Mouse (Mus musculus): ENCODE measurements around the gene Myh3.
A peak's percentile ranks its signal among the peaks of the same experiment; 100 is the strongest.

The Myh3 gene

GRCm38 (mm10) chr11:67101713-67102112 is 23.6 kb downstream of the Myh3 start:
- ATAC-seq (ENCODE audit: insufficient number of reproducible peaks, low FRiP score, low TSS enrichment), result no peak

DNA sequence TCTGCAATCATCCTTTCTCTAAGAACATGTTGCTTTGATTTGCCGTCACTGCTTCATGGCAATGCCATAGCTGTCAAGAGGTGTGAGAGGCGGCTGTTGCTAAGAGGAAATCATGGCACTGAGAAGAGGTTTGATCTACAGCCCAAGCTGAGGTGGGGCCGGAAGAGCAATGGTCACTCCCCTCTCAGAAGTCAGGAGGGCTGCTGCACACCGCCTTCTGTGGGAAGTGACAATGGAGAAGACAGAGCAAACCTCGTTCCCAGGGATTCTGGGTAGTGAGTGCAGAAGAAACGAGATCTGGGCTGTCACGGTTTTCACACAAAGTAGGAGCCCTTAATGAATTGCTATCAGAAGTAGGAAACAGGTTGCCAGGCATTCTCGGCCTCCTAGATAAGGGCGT is 25.2 kb downstream of the Myh3 start:
- ATAC-seq (ENCODE audit: insufficient number of reproducible peaks, low FRiP score, low TSS enrichment), result no peak

DNA sequence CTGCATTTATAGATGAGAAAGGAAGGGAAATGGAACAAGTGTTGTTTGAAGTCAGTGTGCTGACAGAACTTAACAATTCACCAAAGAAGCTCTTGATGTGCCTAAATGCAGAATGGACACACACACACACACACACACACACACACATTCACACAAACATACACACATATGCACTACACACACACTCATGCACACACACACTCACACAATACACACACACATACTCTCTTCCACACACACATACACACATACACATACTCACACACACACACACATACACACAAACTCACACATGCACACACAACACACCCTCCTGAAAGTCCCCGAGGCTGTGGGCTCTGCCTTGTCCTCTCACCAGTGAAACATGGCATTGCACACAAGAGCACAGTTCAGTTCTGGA is 26.1 kb downstream of the Myh3 start:
- ATAC-seq (ENCODE audit: insufficient number of reproducible peaks, low FRiP score, low TSS enrichment), result no peak

GRCm38 (mm10) chr11:67104714-67105113 is 26.6 kb downstream of the Myh3 start:
- ATAC-seq (ENCODE audit: insufficient number of reproducible peaks, low FRiP score, low TSS enrichment), result no peak

DNA sequence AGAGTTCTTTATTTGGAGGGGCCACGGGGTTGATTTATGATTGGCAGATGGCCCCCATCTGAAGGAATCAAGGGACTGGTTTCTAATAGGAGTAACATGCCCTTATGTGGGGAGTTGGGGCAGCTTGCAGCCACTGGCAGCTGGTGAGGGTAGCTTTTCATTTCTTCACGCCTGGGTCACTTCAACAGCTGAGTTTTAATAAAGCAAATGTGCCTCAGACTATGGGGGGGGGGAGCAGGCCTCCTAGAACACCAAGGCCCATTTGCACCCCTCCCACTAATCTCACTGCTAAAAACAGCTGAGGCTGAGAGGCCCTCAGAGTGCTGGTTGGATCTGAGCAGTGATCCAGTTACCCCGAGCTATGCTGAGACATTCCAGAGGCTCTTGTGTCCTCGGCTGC is 27.6 kb downstream of the Myh3 start:
- ATAC-seq (ENCODE audit: insufficient number of reproducible peaks, low FRiP score, low TSS enrichment), result no peak

- ATAC-seq (ENCODE audit: insufficient number of reproducible peaks, low FRiP score, low TSS enrichment), result no peak
Observed at GRCm38 (mm10) chr11:67106973-67107372, 28.9 kb downstream of the Myh3 start.

GRCm38 (mm10) chr11:67110168-67110948 is 32.3 kb downstream of the Myh3 start:
- ATAC-seq (ENCODE audit: insufficient number of reproducible peaks, low FRiP score, low TSS enrichment), result peak; percentile 92

- no peak for ATAC-seq (ENCODE audit: insufficient number of reproducible peaks, low FRiP score, low TSS enrichment)
Observed at GRCm38 (mm10) chr11:67112019-67112850, 34.1 kb downstream of the Myh3 start.

DNA sequence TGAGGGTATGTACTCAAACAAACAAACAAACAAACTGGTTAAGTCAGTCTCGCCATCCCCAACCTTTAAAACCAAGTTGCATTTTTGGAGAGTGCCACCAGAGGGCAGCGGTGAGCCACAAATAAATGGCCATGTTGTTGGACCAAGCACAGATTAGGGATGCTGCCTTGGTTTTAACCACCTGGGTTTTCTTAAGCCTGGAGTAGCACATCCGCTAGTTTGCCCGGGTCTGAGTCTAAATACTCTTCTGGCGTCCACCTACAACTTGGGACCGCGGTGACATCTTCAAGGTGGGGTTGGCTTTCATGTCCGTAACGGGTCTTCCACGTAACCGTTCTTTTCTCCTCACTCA is 34.7 kb downstream of the Myh3 start:
- ATAC-seq (ENCODE audit: insufficient number of reproducible peaks, low FRiP score, low TSS enrichment), result no peak

DNA sequence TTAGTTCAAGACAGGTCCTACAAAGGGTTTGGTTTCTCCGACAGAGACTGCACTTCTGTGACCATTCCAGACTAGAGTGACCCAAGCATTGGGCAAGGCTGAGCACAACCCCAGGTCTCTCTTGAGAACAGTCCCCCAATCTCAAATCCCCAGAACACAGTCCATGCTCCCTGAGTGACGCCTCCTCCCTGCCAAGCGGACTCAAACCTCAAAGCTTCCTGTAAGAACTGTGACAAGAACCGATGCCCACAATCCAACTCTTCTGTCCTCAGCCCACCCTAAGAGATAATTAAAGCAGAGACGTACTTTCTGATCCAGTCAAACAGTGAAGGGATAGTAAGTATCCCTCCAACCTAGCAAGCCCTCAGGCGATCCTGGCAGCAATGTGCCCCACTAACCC is 35.3 kb downstream of the Myh3 start:
- no peak for ATAC-seq (ENCODE audit: insufficient number of reproducible peaks, low FRiP score, low TSS enrichment)

DNA sequence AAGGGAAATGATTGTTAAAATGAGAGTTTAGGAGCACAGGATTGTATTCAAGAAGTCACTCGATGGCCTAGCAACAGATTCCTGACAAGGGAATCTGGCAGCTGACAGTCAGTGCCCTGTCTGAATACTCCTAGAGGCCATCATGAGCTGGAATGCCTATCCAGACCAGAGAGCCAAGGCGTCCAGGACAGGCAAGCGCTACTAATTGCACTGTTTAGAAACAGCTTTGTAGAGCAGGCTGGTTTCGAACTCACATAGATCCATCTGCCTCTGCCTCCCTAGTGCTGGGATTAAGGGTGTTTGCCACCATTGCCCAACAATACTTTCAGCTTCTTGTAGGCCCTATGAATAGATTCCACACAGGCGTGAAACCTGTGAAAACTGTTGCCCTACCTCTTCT is 36.2 kb downstream of the Myh3 start:
- no peak for ATAC-seq (ENCODE audit: insufficient number of reproducible peaks, low FRiP score, low TSS enrichment)

DNA sequence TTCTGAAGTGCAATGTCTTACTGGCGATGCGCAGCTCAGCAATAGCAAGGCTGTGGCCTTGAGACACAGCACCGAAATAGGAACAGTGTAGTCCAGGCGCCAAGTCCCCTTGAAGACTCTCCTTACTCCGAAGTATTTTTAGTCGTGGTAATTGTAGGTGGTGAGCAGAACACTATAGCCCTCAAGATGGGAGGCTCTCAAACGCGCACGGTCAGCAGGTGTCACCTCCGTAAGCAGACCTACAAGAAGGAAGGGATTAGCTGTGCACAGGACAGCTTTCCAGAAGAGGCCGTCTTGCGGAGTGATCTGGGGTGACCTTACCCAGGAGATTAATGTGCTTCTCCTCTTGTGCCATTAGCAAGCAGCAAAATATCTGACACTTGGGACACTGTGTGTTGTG is 36.8 kb downstream of the Myh3 start:
- no peak for ATAC-seq (ENCODE audit: insufficient number of reproducible peaks, low FRiP score, low TSS enrichment)

DNA sequence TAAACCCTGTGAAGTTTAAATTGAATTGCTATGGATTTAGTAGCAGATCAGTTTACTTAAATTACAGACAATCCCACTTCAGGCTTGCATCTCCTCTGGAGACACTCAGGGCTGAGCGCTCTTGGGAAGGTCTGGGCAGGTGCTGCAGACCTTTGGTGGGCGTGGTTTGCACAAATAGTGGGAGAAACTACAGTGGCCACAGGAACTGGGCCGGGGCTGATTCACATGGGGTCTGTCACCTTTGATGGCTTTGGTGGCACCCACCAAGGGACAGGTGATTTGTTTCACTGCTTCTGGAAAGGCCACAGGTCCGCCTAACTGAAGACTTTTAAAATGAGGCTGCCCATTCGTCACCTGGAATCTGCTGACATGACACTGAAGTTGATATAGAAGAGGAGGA is 38.6 kb downstream of the Myh3 start:
- ATAC-seq (ENCODE audit: insufficient number of reproducible peaks, low FRiP score, low TSS enrichment), result no peak

DNA sequence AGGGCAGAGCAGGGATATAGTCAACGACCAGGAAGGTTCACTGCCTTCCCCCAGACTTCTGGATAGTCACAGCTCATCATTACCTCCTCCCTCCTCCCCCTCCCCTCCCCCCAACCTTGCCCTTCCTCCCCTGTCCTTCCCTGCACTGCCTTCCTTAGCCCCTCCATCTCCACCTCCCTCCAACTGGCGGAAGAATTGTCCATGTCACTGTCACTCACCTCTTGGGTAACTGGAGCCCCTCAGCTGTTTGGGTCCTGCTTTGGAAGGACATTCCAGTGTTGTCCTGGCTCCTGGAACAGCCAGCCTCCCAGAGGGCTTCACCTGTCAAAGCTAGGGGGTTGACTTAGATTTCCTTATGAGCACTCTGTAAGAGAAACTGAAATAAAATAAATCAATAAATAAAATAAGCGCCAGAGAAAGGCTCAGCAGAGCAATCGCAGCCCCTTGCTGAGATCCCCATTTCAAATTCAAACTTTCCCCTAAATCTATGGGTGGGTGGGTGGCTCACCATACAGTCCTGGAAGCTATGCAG is 41.5 kb downstream of the Myh3 start:
- ATAC-seq (ENCODE audit: insufficient number of reproducible peaks, low FRiP score, low TSS enrichment), result no peak

- no peak for ATAC-seq (ENCODE audit: insufficient number of reproducible peaks, low FRiP score, low TSS enrichment)
Observed at GRCm38 (mm10) chr11:67120697-67121294, 42.7 kb downstream of the Myh3 start.

DNA sequence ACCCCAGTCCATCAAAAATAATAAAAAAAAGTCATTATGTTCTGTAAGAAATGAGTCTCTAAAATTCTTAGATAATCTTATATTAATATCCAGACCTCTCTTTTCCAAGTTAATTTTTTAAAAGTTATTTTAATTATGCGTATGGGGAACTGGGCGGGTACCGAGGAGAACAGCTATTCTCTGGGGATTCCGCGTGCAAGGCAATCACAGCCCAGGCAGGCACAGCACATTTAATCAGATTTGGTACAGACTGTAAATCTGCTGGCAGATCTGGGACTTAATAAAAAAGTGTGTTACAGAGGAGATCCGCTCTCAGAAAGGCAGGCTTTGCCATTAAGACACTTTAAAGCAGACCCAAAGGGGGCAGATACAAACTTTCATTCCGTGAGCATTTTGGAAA is 46.8 kb downstream of the Myh3 start:
- ATAC-seq (ENCODE audit: insufficient number of reproducible peaks, low FRiP score, low TSS enrichment), result no peak

GRCm38 (mm10) chr11:67125361-67125760 is 47.3 kb downstream of the Myh3 start:
- no peak for ATAC-seq (ENCODE audit: insufficient number of reproducible peaks, low FRiP score, low TSS enrichment)

DNA sequence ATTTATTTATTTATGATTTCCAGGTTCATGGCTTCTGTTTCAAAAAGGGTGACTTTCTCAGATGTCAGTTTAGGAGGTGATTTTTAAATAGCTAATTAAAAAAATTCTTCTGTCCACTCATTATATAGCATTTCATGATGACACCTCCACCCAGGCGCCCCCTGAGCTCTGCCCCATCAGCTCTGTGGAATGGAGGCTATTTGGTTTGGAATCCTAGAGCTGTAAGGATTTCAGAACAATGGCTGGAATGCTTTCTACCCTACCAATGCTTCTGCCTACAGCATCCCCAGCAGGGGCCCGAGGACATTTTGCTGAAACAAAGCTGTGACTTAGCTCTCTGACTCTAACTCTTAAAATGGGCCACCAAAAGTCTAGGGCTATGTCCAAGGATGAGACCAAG is 55.4 kb downstream of the Myh3 start:
- no peak for ATAC-seq (ENCODE audit: insufficient number of reproducible peaks, low FRiP score, low TSS enrichment)

DNA sequence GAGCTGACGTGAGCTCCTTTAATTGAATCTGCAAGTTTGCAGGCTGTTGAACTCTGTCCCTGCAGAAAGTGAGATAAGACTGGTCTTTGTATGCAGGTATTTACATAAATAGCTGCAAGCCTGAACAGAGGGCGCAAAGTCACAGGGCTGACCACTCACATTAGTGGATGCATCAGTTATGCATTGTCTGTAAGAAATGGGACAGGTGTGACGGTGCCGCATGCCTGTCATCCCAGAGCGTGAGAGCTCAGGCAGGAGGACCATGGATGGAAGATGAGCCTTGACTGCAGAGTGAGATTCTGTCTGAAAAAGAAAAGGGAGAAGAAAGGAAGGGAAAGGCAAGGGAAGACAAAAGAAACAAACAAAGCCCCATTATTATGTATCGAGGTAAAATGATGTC is 56.6 kb downstream of the Myh3 start:
- ATAC-seq (ENCODE audit: insufficient number of reproducible peaks, low FRiP score, low TSS enrichment), result no peak

GRCm38 (mm10) chr11:67135532-67135931 is 57.4 kb downstream of the Myh3 start:
- no peak for ATAC-seq (ENCODE audit: insufficient number of reproducible peaks, low FRiP score, low TSS enrichment)

DNA sequence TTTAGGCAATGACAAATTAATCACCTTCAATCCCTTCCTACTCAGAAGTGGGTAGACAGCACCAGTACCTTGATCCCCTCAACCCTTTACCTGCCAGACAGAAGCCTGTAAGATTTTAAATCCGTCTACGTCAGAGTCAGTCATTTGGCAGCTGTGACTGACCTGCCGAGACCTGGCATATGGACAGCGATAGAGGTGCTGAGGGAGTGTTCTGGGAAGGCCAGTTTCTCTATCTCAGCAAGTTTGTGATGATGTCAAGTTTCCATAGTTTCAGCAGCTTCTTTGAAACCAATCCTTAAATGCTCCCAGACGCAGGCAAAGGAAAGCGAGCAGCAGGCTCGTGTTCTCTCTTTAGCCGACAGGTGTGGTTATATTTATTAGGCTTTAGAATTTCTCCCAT is 61.5 kb downstream of the Myh3 start:
- ATAC-seq (ENCODE audit: insufficient number of reproducible peaks, low FRiP score, low TSS enrichment), result no peak
